Mouse (Mus musculus) kidney, postnatal 0 days (tissue): ENCODE measurements around the gene Slc25a34. TPM values are rescaled to one million over a fixed set of nuclear protein-coding genes. Genes with fewer than 3 reads are reported as not detected.

Source experiments
- ATAC-seq: fragments of 200-750 bp; cut with Nextera tagmentation; replicated peaks from 2 replicates; pipeline ENCODE4 v1.8.0; 2017; ENCODE audit warnings: low read depth, moderate number of reproducible peaks, moderate TSS enrichment, moderate library complexity; ENCODE audit not compliant: low FRiP score
- DNase-seq: peaks from one replicate; pipeline ENCODE4 v3.0.0-alpha.2; 2016; ENCODE audit warnings: low spot score
- H3K27ac ChIP-seq: fragments of 300-500 bp; sonication (generic); 2 replicates; pipeline ENCODE4 v1.5.1; 2014; ENCODE audit warnings: mild to moderate bottlenecking
- H3K27me3 ChIP-seq: fragments of 300-500 bp; sonication (generic); 2 replicates; pipeline ENCODE4 v1.6.1; 2014; ENCODE audit warnings: low read length, mixed read lengths; ENCODE audit not compliant: insufficient read depth
- H3K36me3 ChIP-seq: fragments of 300-500 bp; sonication (generic); 2 replicates; pipeline ENCODE4 v1.6.1; 2014; ENCODE audit warnings: low read length, mixed read lengths; ENCODE audit not compliant: insufficient read depth
- H3K4me1 ChIP-seq: fragments of 300-500 bp; sonication (generic); replicated peaks from 2 replicates; pipeline ENCODE4 v1.6.1; 2014; ENCODE audit warnings: antibody characterized with exemption, low read length, mixed read lengths; ENCODE audit not compliant: insufficient read depth
- H3K4me2 ChIP-seq: fragments of 300-500 bp; sonication (generic); 2 replicates; pipeline ENCODE4 v1.6.1; 2014; ENCODE audit warnings: mild to moderate bottlenecking, low read length, moderate library complexity, mixed read lengths
- H3K4me3 ChIP-seq: fragments of 300-500 bp; sonication (generic); replicated peaks from 2 replicates; pipeline ENCODE4 v1.5.1; 2014; ENCODE audit warnings: low read depth, low read length
- H3K9ac ChIP-seq: fragments of 300-500 bp; sonication (generic); 2 replicates; pipeline ENCODE4 v1.6.1; 2014; ENCODE audit warnings: low read depth, low read length
- H3K9me3 ChIP-seq: fragments of 300-500 bp; sonication (generic); replicated peaks from 2 replicates; pipeline ENCODE4 v1.6.1; 2016; ENCODE audit warnings: low read length, inconsistent platforms, mixed read lengths
- CTCF ChIP-seq: IDR thresholded peaks from 2 replicates; pipeline ENCODE4 v1.5.1; 2016; ENCODE audit warnings: antibody characterized with exemption, low read depth, mild to moderate bottlenecking, moderate library complexity
- WGBS: fragments of 180-500 bp; shearing (Covaris S2); extraction: QIAGEN DNeasy Blood & Tissue Kit; methylation state at CpG from one replicate; pipeline ENCODE4 v1.1.7; 2014; 5-methylcytosine and 5-hydroxymethylcytosine counted together
- polyA plus RNA-seq: library from polyadenylated mRNA; unstranded; fragments of >200 nt; fragmentation: Nextera tagmentation; extraction: Ambion mirVana; gene quantifications from 2 replicates; pipeline ENCODE4 v1.2.1, GENCODE M21; 2015

The Slc25a34 gene
- polyA plus RNA-seq, 1 experiment from 2014 or later: 1.9 TPM

DNA sequence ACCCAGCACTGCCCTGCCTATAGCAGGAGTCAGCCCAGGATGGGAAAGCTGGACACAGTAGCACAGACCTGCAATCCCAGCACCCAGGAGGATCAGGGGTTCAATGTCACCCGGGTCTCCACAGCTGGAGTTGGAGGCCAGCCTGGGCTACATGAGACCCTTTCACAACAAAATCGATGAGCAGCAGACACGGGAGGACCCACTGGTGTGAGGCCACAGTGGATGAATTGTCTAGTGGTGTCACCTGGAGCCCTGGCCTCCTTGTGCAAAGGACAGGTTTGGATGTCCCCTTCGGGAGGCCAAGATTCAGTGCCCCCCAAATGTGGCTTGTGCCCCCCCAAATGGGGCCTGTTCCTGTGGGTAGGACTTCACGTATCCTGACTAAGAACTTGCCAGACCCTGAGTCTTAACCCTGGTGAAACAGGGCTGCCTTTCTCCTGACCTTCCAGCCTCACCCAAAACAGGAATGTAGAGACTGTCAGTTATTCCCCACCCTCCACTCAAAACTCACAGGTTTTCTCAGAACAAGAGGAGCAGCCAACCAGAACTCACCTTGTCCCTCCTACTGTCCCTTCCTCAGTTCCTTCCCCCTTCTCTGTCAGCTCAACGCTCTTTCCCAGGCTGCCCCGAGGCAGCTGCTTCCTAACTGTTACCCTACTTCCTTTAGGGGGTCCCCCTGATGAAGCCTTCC is 50.8 kb downstream of the Slc25a34 start:
- Histone ChIP-seq H3K4me1 (peaks cover 15% of the 10 kb centered on the region), H3K27ac (peak overlapping the region; percentile 63), H3K9ac (no peak overlapping the region), H3K36me3 (no peaks in the 10 kb centered on the region), H3K9me3 (no peaks in the 10 kb centered on the region), H3K4me3 (no peak overlapping the region), H3K4me2 (no peak overlapping the region), H3K27me3 (no peaks in the 10 kb centered on the region)
- DNase-seq: peak; percentile 65
- TF ChIP-seq CTCF: no peak
- 67% methylated on average over 7 of the region's 7 CpGs for WGBS
- no peak for ATAC-seq

DNA sequence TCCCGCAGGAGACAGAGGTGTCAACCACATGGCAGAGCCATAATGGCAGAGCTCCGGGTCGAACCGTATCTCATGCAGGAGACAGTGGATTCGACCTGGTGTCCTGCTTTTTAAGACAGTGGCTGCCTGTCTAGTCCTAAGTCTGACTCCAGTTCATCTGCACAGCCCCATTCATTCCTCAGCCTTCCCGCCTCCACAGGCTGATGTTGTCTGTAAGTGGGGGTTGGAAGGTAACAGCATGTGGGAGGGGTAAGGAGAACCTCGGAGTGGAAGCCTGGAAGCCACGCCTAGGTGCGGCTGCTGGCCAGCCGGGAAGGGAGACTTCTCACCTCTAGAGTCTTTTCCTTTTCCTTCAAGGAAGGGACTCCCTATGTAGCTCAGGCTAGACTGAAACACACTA is 51.7 kb downstream of the Slc25a34 start:
- no peak overlapping the region for H3K9ac ChIP-seq
- H3K4me2 ChIP-seq: no peak overlapping the region
- H3K9me3 ChIP-seq: no peaks in the 10 kb centered on the region
- no peak overlapping the region for H3K4me3 ChIP-seq
- no peaks in the 10 kb centered on the region for H3K36me3 ChIP-seq
- no peaks in the 10 kb centered on the region for H3K27me3 ChIP-seq
- H3K4me1 ChIP-seq: peaks cover 15% of the 10 kb centered on the region
- 0 out of 2 replicates have a peak overlapping the region, but pooled peaks have one; percentile 21 for H3K27ac ChIP-seq
- 51% methylated on average over 10 of the region's 10 CpGs for WGBS
- DNase-seq: no peak
- no peak for ATAC-seq
- no peak for TF ChIP-seq CTCF

GRCm38 (mm10) chr4:141571337-141571739 is 52.3 kb downstream of the Slc25a34 start:
- ATAC-seq (peak; percentile 53), DNase-seq (no peak)
- Histone ChIP-seq H3K4me3 (no peak overlapping the region), H3K36me3 (no peaks in the 10 kb centered on the region), H3K9me3 (no peaks in the 10 kb centered on the region), H3K9ac (no peak overlapping the region), H3K27ac (peak overlapping the region; percentile 61), H3K27me3 (no peaks in the 10 kb centered on the region), H3K4me2 (no peak overlapping the region), H3K4me1 (peaks cover 15% of the 10 kb centered on the region)
- WGBS: 27% methylated on average over 6 of the region's 6 CpGs
- no peak for TF ChIP-seq CTCF

GRCm38 (mm10) chr4:141570821-141571220 is 52.8 kb downstream of the Slc25a34 start:
- Histone ChIP-seq H3K36me3 (no peaks in the 10 kb centered on the region), H3K27me3 (no peaks in the 10 kb centered on the region), H3K4me1 (peaks cover 15% of the 10 kb centered on the region), H3K4me2 (no peak overlapping the region), H3K4me3 (no peak overlapping the region), H3K9me3 (no peaks in the 10 kb centered on the region), H3K27ac (peak overlapping the region; percentile 61), H3K9ac (no peak overlapping the region)
- no peak for ATAC-seq
- DNase-seq: no peak
- no peak for TF ChIP-seq CTCF
- WGBS: 95% methylated on average over 1 of the region's 1 CpGs

- whole genome bisulfite sequencing: 52% methylated on average over 6 of the region's 6 CpGs
- ATAC-seq: peak; percentile 22; the same call in 1 of the 2 replicates
- 0 out of 2 replicates have a peak overlapping the region, but pooled peaks have one; percentile 19 for H3K27ac ChIP-seq
These were observed 53.6 kb downstream of the Slc25a34 start for GRCm38 (mm10) chr4:141570004-141570403.

DNA sequence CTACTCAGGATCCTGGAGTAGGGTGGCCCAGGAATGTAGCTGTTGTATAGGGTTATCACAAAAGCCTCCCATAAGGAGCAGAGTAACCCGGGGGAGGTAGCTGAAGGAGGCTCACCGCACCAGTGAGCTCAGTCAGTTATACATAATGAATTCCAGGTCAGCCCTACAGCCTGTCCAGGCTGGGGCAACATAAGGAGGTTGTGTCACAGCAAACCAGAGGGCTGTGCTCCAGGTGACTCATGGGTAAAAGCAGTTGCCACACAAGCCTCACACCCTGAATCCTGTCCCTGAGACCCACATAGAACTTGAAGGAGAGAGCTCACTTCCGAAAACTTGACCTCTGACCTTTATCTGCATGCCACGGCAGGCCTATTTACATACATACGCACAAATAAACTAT is 54.7 kb downstream of the Slc25a34 start:
- peaks cover 8% of the 10 kb centered on the region for H3K4me1 ChIP-seq
- H3K27me3 ChIP-seq: no peaks in the 10 kb centered on the region
- H3K4me3 ChIP-seq: no peak overlapping the region
- 65% methylated on average over 5 of the region's 5 CpGs for WGBS
- H3K27ac ChIP-seq: no peak overlapping the region
- H3K4me2 ChIP-seq: no peak overlapping the region
- ATAC-seq (no peak), DNase-seq (no peak)
- no peaks in the 10 kb centered on the region for H3K36me3 ChIP-seq
- no peaks in the 10 kb centered on the region for H3K9me3 ChIP-seq
- no peak overlapping the region for H3K9ac ChIP-seq
- TF ChIP-seq CTCF: no peak

More at GRCm38 (mm10) chr4:141570004-141570403, 53.6 kb downstream of the Slc25a34 start:
- DNase-seq: peak; percentile 55
- no peak for TF ChIP-seq CTCF
- Histone ChIP-seq H3K27me3 (no peaks in the 10 kb centered on the region), H3K9me3 (no peaks in the 10 kb centered on the region), H3K4me3 (no peak overlapping the region), H3K4me2 (no peak overlapping the region), H3K36me3 (no peaks in the 10 kb centered on the region), H3K4me1 (peaks cover 11% of the 10 kb centered on the region), H3K9ac (no peak overlapping the region)

Other genes starting within 250 kb of the Slc25a34 start
- gene Clcnka, start 225.1 kb downstream of the Slc25a34 start, polyA plus RNA-seq: 57.7 and 58.1 TPM in 2 replicates
- gene Clcnkb, start 207.8 kb downstream of the Slc25a34 start, polyA plus RNA-seq: 155 and 161 TPM in 2 replicates
- 0.29 and 0.41 TPM in 2 replicates for gene Hspb7, start 203.0 kb downstream of the Slc25a34 start, polyA plus RNA-seq
- gene Srarp, start 187.7 kb downstream of the Slc25a34 start, polyA plus RNA-seq: 0.41 and 0.47 TPM in 2 replicates
- 24.6 and 26.4 TPM in 2 replicates for gene Zbtb17, start 179.2 kb downstream of the Slc25a34 start, polyA plus RNA-seq
- 6.2 and 6.6 TPM in 2 replicates for gene Spen, start 85.2 kb downstream of the Slc25a34 start, polyA plus RNA-seq
- gene Fblim1, start 17.7 kb downstream of the Slc25a34 start, polyA plus RNA-seq: 58.1 and 64.6 TPM in 2 replicates
- 7.7 and 9.5 TPM in 2 replicates for gene Tmem82, start 5.2 kb downstream of the Slc25a34 start, polyA plus RNA-seq
- gene Plekhm2, start 41.1 kb upstream of the Slc25a34 start, polyA plus RNA-seq: 6.0 and 6.2 TPM in 2 replicates
- not detected in 2 replicates for gene Rsc1a1, start 61.8 kb upstream of the Slc25a34 start, polyA plus RNA-seq
- gene Ddi2, start 99.6 kb upstream of the Slc25a34 start, polyA plus RNA-seq: 16.4 and 16.8 TPM in 2 replicates
- gene Agmat, start 122.9 kb upstream of the Slc25a34 start, polyA plus RNA-seq: 1.4 and 1.8 TPM in 2 replicates
- gene Dnajc16, start 167.1 kb upstream of the Slc25a34 start, polyA plus RNA-seq: 4.8 and 5.2 TPM in 2 replicates
- gene Casp9, start 169.8 kb upstream of the Slc25a34 start, polyA plus RNA-seq: 20.0 and 23.0 TPM in 2 replicates
- gene Cela2a, start 202.3 kb upstream of the Slc25a34 start, polyA plus RNA-seq: 0.18 TPM in 1 of 2 replicates, not detected in the other
- not detected in 2 replicates for gene Ctrc, start 222.5 kb upstream of the Slc25a34 start, polyA plus RNA-seq